Mouse (Mus musculus) liver (tissue): ENCODE measurements around the gene Samd15.
A peak's percentile ranks its signal among the peaks of the same experiment; 100 is the strongest.

Source experiments
- DNase-seq: peaks from one replicate; pipeline ENCODE4 v3.0.0-alpha.2; 2020; ENCODE audit warnings: mixed read lengths

Samd15 gene

DNA sequence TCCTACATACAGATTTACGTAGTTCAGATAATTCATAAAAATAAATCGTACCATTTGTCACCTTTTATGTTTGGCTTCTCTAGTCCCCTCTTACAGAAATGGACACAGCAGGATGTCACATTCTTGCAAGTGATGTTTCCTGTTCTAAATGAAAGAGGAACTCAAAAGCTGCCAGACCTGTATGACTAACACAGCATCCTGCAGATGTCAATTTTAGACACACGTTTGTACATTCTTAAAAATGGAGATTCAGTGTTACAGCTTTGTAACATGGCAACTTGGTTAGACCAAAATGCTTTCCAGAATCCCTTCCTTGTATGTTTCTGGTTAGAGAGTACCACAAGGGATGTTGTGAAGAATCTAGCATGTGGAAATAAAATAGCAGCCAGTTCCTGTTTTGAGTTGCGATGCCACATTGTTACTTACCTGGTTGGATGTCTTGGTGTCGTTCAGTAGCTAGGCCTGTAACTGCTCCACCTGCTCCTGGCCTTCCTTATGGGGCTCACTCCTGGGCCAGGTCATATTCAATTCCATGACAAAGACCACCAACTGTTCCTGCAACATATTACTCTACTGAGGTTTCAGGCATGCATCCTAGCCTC, 37.5 kb downstream of the Samd15 start:
- DNase-seq, result no peak

DNA sequence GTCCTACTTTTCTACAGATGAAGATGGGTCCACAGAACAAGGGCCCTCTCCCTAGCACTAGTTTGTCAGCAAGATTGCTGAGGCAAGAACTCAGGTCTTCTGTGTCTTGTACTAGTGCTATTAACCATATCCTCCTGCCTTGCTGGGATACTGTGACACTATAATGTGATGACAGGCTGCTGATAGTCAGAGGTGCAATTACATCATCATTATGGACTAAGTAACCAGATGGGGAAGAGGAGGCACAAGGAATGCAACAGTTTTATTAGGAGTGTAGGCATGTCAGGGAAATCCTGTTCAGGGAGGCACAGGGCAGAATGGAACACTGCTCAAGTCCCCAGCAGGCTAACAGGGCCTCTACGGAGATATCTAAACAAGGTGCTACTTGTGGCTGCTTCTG, 39.1 kb downstream of the Samd15 start, which contains the start of gene Noxred1:
TSS of gene Noxred1 (minus strand) at position 101 of the 400 bp plus-strand sequence.
- no peak for DNase-seq

DNA sequence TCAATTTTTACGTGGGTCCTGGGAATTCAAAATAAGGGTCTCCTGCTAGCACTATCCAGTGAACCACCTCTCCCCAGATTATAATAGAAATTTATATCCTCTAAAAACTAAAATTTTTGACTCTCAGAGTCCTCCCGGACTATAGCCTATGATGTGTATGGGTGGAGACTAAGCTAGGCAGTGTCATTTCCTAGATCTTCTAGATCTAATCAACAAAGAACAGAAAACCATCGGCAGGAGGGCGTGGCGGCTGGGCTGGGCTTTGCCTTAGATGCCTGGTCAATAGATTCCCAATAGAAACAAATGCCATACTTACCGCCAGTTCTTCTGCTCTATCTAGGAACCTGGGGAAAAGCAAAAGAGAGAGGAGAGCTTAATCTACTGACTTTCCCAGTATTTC, 50.6 kb downstream of the Samd15 start:
- DNase-seq, result peak; percentile 41

DNA sequence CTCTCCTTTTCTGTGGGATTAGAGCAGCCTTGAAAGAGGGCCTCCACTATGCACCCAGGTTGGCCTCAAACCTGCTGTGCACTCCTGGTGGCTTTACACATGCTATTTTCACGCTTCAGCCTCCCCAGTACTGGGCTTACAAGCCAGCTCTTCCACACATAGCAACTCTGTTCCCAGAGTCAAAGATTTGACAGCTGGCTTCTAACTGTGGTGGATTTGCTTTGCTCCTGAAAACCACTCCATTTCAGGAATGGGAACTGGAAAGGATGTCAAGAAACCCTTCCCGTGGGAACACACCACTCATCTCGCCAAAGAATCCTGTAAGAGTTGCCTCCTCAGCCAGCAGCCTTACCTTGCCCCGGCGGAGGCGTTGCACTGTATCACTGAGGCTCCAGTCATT, 54.4 kb downstream of the Samd15 start:
- no peak for DNase-seq

DNA sequence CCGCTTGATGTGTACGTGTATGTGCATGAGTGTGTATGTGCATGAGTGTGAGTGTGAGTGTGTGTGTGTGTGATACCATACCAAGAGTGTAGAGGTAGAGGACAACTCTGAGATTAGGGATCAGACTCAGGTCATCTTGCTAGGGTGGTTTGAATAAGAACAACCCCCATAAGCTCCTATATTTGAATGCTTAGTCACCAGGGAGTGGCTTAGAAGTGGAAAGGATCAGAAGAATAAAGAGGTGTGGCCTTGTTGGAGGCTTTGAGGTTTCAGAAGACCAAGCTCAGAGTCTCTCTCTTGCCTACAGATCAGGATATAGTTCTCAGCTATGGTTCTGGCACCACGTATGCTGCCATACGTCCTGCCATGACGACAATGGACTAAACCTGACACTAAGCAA, 57.1 kb downstream of the Samd15 start:
- no peak for DNase-seq

DNA sequence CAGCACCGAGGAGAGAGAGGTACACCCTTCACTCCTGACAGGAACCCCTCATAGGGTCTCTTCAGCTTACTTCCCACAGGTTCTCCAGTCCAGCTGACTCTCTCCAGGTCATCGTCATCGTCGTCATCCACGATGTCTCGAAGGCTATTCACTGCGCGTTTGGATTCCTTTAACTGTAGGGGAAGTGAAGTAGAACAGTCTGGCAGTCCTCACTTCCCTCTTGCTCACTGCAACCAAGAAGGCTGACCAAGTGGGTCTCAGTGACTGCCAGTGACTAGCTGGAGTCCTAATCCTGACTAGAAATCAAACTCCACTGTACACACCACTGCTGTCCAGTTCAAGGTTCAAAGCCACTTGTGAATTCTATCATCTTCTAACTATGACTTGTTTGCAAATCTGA, 61.0 kb downstream of the Samd15 start:
- no peak for DNase-seq
